Mouse (Mus musculus) thymus, postnatal 0 days (tissue): ENCODE data around the gene Notch4. TPM values are rescaled to one million over a fixed set of nuclear protein-coding genes. Genes with fewer than 3 reads are reported as not detected.

ENCODE experiments used
- DNase-seq: peaks from one replicate; pipeline ENCODE4 v3.0.0-alpha.2; 2015; ENCODE audit warnings: low spot score
- polyA plus RNA-seq: library from polyadenylated mRNA; unstranded; fragments of >200 nt; fragmentation: Nextera tagmentation; extraction: Ambion mirVana; gene quantifications from 2 replicates; pipeline ENCODE4 v1.2.1, GENCODE M21; 2015

Notch4 gene
- polyA plus RNA-seq, 1 experiment from 2014 or later, result 1.4 TPM

DNA sequence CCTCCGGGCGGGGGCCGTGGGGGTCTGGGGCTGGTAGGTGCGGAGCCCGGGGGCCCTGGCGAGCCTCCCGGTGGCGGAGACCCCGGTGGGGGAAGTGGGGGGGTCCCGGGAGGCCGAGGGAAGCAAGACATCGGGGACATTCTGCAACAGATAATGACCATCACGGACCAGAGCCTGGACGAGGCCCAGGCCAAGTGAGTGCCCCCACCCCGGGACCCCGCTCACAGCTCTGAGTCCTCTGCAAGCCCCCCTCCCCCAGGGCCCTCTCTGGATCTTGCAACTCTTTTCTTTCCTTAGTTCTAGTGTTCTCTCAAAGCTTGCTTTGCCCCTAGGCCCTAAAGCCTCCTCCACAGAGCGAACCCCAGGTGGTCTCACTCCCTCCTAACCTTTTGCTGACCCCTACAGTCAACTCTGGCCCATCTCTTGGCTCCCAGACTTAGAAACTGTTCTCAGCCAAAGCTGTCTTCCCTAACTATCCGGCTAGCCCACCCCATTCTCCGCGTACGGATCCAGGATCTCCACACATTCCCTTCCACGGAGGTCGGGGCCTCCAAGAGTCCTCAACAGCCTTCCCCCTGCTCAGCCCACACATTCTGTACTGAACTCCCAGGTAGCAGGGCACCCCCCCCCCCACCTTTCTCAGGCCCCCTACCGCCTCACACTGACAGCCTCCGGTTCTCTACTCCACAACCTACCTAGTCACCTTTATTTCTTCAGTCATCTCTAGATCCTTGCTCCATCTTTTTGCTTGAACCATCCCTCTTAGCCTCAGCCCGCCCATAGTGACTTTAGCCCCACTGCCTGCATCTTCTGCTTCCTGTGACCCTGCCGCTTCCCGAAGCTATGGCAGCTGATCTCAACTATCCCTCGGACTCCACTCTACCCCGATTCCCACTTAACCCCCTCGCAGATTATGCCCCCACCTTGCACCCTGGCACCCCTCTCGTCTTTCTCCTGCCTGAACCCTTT, 28.8 kb downstream of the Notch4 start:
- peak; percentile 28 for DNase-seq

DNA sequence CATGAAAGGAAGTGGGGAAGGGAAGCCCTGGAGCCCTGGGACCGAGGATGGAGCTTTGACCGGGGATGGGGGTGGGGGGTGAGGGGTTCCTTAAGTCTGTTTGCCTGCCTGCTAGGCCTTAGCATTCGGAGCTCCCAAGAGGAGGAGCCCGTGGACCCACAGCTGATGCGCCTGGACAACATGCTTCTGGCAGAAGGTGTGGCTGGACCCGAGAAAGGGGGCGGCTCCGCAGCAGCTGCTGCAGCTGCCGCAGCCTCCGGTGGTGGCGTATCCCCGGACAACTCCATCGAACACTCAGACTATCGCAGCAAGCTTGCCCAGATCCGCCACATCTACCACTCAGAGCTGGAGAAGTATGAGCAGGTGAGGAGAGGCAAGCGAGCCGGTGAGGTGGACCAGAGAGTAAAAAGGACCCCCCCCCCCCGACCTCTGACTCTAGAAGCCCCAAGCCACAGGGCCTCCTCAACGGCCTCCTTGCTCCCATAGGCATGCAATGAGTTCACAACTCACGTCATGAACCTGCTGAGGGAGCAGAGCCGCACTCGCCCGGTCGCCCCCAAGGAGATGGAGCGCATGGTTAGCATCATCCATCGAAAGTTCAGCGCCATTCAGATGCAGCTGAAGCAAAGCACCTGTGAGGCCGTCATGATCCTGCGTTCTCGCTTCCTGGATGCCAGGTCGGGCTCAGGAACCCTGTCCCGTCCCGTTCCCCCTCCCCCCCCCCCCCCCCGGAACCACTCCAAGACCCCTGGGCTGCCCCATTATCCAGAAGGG, 29.9 kb downstream of the Notch4 start:
- no peak for DNase-seq

DNA sequence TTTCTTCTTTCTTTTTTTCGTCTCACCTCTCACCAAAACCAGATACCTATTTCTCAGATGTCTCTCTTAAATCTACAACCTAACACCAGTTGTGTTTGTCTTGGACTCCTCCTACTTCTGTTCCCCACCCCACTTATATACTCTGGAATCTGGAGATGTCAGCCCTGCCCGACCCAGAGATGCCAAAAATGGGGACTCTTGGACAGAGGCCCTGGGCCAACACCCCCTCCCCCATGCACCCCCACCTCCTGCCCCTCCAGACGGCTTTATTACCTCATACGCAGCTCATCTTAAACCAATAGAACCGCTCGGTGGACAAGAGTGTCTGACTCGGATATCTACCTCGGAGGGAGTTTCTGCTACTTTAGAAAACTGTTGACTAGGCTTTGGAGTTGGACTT, 32.0 kb downstream of the Notch4 start:
- DNase-seq, result no peak

DNA sequence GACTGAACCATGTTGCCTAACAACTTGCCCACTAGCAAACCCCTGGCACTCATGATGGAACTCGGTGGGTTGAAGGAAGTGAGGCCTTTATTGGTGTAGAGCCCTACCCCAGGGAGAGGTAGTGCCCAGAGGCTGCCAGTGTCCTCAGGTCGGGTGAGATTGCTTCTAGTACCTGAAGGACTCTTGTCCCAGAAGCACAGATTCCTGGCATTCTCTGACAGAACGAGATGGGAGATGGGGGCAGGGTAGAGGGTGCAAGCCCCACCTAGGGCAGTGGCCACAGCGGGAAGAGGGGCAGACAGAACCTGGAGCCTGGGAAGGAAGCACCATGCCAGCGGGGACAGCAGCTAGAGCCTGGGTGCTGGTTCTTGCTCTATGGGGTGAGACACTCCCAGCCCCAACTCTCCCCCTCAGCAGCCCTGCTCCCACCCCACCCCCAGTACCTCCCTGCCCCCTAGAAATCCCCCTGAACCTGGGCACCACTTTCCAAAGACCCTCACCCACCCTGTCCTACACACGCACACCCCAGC, 33.6 kb downstream of the Notch4 start, which contains the start of gene Ager:
Gene Ager (plus strand): TSS at position 297 of the 530 bp plus-strand sequence.
- no peak for DNase-seq

DNA sequence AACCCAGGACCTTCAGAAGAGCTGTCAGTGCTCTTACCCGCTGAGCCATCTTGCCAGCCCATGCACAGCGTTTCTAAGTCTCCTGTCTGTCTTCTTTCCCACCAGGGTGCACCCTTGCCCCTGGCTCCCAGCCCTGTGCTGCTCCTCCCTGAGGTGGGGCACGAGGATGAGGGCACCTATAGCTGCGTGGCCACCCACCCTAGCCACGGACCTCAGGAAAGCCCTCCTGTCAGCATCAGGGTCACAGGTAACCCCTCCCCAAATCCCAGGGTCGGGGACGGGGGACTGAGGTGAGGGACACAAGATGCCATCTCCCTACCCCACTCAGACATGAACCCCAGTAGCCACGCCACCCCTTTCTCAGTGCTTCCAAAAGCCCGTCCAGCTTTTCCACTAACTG, 35.8 kb downstream of the Notch4 start:
- DNase-seq, result no peak

DNA sequence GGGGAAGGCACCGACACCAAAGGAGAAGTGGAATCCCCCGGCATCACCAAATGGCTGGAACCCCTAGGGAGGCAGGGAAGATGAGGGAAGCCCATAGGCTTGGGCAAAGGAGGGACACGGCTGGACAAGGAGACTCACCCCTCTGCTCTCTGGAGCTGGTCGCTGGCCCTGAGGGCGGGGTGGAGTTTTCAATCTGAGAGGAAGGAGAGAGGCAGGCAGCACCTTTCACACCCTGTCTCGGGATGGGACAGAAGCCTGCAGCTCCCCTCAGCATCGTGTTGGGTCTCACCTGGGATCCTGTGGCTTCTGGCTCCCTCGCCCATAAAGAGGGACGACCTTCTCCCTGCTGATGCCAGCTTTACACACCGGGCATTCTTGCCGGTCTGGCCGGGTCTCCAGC, 37.7 kb downstream of the Notch4 start:
- DNase-seq, result no peak

DNA sequence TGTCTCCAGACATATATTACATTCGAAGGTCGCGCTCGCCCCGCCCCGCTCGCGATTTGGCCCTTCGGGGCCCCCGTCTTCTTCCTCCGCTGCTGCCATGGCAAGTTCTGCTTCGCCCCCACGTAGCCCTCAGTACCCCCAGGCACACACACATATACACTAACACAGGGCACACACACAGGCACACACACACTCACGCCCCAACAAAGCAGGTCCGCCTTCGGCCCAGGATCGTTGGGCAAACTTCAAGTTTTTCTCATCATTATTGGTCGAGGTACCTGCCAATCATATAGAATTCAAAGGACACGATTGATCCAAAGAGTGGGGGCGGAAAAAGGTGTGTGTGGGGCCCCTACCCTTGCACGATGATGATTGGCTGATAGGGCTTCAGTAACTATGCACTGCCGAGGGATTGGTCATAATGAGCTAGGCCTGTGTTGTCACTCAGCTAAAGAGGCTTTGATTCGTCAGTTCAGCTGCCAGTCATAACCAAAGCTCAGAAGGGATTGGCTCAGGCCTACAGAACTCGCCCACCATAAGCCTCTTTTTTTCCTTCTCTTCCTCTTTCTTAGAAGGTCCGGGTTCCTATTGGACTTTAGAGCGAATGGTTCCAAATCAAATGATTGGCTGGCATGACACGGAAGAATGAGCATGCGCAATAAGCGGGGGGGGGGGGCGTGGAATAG, 39.5 kb downstream of the Notch4 start, which contains the start of gene Rnf5:
Gene Rnf5 (minus strand): TSS at position 316 of the 686 bp plus-strand sequence.
- peak; percentile 100 for DNase-seq

DNA sequence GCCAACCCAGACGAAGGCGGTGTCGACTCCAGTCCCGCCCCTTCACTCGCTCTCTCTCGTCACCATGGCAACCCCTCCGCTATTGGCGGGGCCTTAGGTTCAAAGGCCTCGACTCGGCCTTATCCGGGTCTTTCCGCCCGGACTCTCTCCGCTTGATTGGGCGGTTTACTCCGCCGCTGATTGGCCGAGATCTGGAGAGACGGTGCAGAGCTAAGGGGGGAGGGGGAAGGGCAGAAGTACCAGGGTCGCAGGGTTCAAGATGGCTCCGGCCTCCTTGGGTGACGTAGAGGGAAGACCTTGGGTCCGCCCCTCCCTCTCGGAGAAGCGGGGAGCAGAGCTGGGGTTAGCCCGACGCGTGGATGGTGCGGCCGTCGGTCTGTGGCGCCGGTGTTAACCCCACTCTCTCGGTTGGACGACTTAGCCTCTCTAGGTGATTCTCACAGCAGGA, 40.0 kb downstream of the Notch4 start, which contains the start of gene Agpat1:
Gene Agpat1 (plus strand): TSS at position 202 of the 448 bp plus-strand sequence.
- DNase-seq, result peak; percentile 100

DNA sequence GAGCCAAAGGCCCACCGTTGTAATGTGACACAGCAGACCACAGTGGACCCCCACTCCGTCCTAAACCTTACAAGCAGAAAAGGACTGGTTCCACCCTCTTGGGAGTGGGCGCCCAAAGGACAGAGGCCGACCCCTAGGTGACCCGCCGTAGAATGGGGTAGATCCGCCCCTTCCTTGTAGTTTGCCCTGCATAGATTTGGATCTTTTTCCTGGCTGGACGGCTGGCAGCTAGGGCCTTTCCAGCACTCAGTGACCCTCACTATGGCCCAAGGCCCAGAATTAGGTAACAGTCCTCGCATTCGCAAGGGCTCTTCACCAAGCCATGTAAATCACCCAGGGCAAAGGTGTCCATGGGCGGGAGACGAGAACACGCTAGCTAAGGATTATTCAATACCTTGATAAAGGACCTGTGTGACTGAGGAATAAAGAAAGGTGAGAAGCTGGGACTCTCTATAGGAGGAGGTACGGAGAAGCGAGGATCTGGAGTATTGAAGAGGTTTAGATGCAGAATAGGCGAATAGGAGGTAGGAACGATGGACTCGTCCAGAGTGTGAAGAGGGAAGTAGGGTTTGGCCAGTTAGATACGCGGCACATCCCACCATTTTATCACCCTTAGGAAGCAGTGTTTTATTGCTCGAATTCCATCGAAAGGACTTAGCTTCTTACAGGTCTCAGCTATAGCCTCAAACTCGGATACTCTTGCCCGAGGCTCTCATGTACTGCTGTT, 40.6 kb downstream of the Notch4 start:
- no peak for DNase-seq

DNA sequence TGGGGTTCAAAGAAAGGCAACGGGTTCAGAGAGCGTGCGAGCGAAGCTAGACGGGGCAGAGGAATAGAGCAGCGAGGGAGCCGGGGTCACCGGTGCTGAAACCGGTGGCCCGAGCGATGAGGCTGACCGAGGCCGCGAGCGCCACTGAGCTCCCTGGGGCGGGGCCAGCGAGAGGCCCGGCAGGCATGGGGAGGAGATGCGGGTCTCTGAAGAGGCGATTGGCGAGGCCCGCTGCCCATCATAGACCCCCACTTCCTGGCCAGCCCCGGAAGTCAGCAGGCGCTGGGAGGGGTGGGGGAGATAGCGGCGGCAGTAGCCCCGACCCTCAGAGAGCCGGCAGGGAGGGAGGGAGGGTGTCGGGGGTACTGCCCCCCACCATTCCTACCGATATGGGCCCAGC, 41.5 kb downstream of the Notch4 start:
- peak; percentile 93 for DNase-seq

DNA sequence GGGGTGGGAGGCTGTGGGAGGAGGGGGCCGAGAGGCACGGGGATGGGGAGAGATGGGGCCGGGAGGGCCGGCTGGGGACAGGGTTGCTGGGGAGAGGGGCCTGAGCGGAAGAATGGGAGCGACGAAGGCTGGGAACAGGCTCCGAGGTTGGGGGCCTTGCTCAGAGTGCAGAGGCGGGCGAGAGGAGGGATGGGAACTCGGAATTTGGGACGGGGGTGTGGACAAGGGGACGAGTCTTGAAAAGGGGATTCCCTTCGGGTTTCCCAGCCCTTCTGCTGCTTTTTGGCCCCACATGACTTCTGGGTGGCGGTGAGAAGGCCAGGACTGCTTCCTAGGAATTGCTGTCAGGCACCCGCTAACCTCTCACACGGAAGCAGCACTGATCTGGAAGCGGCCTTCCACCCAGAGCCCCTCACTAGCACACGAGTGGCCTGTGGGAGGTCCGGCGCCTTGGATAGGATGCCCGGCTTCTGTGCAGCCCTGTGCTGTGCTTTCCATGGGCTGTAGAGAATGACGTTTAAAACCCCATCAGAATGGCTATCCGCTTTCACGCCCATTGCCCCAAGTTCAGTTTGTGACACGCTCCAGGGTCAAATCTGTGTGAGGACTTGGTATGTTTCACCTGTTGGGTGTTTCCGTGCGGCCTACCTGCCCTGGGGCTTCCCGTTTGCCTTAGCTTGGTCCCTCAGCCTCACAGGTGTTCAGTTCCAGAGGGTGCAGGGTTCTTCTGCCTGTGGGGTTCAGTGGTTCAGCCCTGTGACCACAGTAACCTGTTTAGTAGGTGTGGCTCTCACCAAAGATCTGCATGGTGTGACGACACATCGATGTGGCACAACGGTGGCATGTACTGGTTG, 42.3 kb downstream of the Notch4 start:
- DNase-seq, result peak; percentile 24

DNA sequence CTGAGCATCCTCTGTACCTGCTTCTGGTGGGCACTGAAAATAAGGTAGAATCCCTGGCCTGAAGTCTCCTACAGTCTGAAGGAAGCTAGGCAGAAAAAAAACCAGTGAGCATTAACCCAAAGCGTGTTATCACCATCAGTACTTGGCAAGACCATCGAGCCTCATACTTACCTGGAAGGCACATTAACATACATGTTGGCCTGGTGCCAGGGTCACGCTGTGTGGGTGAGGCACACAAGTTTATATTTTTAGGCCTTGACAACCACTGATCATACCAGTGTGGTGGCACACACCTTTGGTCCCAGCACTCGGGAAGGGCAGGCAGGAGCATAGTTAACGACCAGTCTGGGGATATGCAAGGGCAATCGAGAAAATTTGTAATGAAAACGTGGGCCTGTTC, 43.9 kb downstream of the Notch4 start:
- DNase-seq, result no peak

DNA sequence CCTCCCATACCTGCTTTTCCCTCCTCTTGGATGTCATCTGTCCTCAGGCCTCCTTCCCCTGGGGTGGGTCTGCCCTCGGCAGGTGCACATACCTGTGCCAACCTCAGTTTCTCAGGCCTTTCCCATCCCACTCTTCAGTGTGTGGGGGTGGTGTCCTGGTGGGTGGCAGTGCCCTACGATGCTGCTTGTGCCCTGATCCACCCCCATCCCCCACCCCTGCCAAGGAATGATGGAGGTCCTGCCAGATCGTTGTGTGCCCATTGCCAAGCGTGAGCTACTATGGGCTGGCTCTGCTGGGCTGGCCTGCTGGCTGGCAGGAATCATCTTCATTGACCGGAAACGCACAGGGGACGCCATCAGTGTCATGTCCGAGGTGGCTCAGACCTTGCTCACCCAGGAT, 47.0 kb downstream of the Notch4 start:
- no peak for DNase-seq

DNA sequence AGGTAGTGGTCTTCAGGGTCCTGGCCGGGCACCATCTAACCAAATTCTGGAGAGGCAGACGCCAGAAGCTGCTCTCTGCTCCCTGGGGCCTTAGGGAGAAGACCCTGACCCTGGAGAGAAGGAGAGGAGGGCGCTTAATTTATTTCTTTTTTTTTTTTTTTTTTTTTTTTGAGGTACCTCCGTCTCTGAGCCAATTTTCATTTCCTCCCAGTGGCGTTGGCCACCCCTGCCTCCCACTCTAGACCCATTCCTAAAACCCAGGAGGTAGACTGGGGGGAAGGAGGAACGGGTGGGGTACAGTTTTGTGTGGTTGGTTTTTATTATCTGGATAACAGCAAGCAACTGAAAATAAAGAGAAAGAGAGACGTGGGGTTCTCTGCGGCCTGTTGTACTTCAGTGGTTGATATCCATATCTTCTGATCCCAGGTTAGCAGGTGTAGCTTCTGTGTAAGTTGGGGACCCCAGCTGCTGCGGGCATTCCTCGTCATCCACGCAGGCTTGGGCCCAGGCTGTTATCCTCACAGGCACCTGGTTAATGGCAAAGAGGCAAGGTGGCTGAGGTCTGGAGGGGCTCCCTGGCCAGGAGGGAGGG, 49.1 kb downstream of the Notch4 start:
- DNase-seq, result no peak

DNA sequence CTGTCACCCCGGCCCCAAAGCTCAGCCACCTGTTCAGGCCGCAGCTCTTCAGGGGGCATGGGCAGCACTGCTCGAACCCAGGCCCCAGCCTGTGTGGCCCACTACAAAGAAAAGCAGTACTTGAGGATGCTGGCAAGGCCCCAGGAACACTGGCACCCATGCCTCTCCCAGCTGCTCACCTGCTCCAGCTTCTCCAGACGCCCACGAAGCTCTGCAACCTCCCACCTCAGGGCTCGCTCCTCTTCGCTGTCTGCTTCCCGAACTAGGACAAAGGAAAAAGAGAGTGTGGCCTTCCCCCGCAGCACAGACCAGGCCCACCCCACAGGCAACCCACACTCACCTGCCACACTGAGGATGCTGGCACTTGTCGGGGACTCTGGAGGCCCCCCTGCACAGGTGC, 49.8 kb downstream of the Notch4 start:
- DNase-seq, result no peak

DNA sequence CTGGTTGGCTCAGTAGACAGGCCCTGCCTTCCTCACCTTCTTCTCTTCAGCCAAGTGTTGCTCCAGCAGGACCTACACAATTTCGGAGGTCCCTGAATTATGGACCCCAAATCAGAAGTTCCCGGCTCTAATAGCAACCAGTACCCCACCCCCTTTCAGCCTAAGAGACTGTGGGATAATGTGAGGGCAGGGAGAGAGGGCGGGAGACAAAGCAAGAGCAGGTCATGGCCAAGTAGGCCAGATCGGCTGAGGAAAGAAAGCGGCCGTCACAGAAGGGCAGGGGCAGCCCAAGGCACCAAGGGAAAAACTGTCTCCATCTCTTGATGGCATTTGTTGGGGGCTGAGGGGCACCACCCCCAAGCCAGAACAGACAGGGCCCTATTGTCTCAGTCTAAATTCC, 51.8 kb downstream of the Notch4 start, which contains the start of gene Egfl8:
Gene Egfl8 (minus strand): TSS at position 101 of the 400 bp plus-strand sequence.
- no peak for DNase-seq

DNA sequence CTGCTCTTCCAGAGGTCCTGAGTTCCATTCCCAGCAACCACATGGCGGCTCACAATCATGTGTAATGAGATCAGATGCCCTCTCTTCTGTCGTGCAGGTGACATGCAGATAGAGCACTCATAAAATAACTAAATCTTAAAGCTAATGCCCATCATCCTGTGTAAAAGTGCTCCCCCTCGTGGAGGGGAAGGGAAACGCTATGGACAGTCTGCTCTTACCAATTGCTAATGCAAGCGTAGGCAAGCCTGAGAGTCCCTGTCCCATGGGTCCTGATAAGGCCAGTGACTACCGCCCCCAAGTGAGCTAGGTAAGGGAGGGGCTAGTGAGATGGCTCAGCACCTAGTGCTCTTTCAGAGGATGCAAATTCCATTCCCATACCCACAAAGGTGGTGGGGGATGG, 54.9 kb downstream of the Notch4 start:
- DNase-seq, result peak; percentile 85

DNA sequence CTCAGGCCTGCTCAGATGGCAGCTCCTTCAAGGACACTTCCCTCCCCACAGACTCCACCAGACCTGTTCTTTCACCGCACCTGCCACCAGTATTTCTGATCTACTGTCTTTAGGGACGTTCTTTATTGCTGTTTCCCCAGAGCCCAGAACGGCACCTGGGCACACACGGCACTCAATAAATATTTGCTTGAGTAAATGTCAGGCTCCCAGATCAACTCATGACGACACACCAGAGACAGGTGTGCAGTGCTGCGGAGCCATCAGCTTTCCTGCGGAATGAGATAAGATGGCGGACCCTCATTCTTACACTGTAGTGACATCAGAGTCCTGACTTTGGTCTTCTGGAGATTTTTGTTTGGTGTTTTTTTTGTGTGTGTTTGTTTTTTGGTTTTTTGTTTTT, 56.9 kb downstream of the Notch4 start:
- no peak for DNase-seq

DNA sequence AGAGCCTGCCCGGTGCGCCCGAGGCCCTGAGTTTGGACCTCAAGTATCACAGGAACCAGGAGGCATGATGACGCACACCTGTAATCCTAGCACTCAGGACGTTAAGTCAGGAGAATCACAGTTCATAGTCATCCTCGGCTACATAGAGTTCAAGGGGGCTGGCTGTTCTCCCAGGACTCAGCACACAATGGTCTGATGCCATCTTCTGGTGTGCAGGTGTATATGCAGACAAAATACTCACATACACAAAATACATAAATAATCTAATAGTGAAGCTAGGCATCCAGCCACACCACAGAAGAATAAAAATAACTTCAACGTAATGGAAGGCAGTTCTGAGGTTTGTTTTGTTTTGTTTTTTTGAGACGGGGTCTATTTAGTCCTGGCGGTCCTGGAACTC, 59.1 kb downstream of the Notch4 start:
- no peak for DNase-seq
